ENCODE assay signal across 21 mouse cellular contexts in the genomic region with DNA sequence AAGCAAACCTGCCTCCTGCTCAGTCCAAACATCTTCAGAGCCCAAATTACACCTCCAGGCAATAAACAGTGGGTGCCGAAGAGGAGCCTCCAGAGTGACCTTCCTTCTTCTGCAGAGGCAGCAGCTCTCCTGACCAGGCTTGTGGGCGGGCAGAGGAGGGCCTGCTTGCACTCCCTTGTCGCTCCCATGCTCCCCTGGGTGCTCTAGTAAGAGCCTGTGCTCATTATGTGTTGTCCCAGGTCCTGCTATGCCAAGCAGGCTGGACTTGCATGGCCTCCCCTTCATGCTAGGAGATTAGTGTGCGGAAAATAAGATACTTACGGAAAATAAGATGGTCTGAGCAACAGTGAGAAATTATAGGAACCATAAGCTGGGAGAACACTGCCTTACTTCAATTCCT. TPM values are rescaled to one million over a fixed set of nuclear protein-coding genes. Genes with fewer than 3 reads are reported as not detected.
DNase-seq lines count a peak whose midpoint lies in the region; ATAC-seq and TF ChIP-seq lines count a peak whose summit lies in the region.
"Had no signal": no experiment of that assay in that cellular context is flagged by ENCODE, and none has a peak within 500 bp of the region (broad histone marks: within the 10 kb centered on the region; RNA-seq: fewer than 3 reads in every experiment).

No protein-coding gene starts in this region.

- no peak overlapping the region for H3K4me3 ChIP-seq in midbrain, postnatal 0 days (ENCODE audit: low read depth, low read length)
- H3K4me3 ChIP-seq in midbrain, embryonic 14.5 days (replicated peaks; ENCODE audit: low read depth, low read length), result no peak overlapping the region
- no peak overlapping the region for H3K4me3 ChIP-seq in gastrocnemius, adult 2 months
- H3K4me3 ChIP-seq: embryonic facial prominence, embryonic 13.5 days; forebrain, embryonic 10.5 days; forebrain, embryonic 15.5 days; hindbrain, embryonic 12.5 days; kidney, embryonic 15.5 days; liver, embryonic 12.5 days; neural tube, embryonic 13.5 days had no signal

- ATAC-seq in midbrain, postnatal 0 days (ENCODE audit: low FRiP score), result no peak
- ATAC-seq in midbrain, embryonic 14.5 days (ENCODE audit: low FRiP score, low TSS enrichment), result no peak
- ATAC-seq: liver, embryonic 12.5 days; liver, postnatal 0 days; Patski had no signal

- WGBS in midbrain, postnatal 0 days, result 63% methylated on average over 5 of the region's 5 CpGs
- WGBS in midbrain, embryonic 14.5 days, result 60% methylated on average over 5 of the region's 5 CpGs

- no peaks in the 10 kb centered on the region for H3K36me3 ChIP-seq in midbrain, postnatal 0 days (ENCODE audit: insufficient read depth, low read length)
- H3K36me3 ChIP-seq in midbrain, embryonic 14.5 days (ENCODE audit: control insufficient read depth, insufficient read depth, low read length), result no peaks in the 10 kb centered on the region
- H3K36me3 ChIP-seq: embryonic facial prominence, embryonic 13.5 days; forebrain, embryonic 10.5 days; forebrain, embryonic 15.5 days; hindbrain, embryonic 12.5 days; kidney, embryonic 15.5 days; liver, embryonic 12.5 days; neural tube, embryonic 13.5 days had no signal

- H3K9ac ChIP-seq in midbrain, postnatal 0 days (replicated peaks; ENCODE audit: low read length, poor library complexity, severe bottlenecking), result 0 out of 2 replicates have a peak overlapping the region, but pooled peaks have one; percentile 10
- no peak overlapping the region for H3K9ac ChIP-seq in midbrain, embryonic 14.5 days (replicated peaks; ENCODE audit: low read length)
- H3K9ac ChIP-seq: embryonic facial prominence, embryonic 13.5 days; forebrain, embryonic 15.5 days; hindbrain, embryonic 12.5 days; kidney, embryonic 15.5 days; liver, embryonic 12.5 days; liver, postnatal 0 days; neural tube, embryonic 13.5 days had no signal

- no peaks in the 10 kb centered on the region for H3K4me1 ChIP-seq in midbrain, postnatal 0 days (ENCODE audit: insufficient read depth, low read length)
- H3K4me1 ChIP-seq in midbrain, embryonic 14.5 days (ENCODE audit: control insufficient read depth, insufficient read depth, low read length), result no peaks in the 10 kb centered on the region
- H3K4me1 ChIP-seq: forebrain, embryonic 15.5 days; hindbrain, embryonic 12.5 days; liver, embryonic 12.5 days had no signal

- no peaks in the 10 kb centered on the region for H3K9me3 ChIP-seq in midbrain, postnatal 0 days (ENCODE audit: low read length)
- H3K9me3 ChIP-seq in midbrain, embryonic 14.5 days (ENCODE audit: control insufficient read depth, low read length), result no peaks in the 10 kb centered on the region
- H3K9me3 ChIP-seq: embryonic facial prominence, embryonic 13.5 days; forebrain, embryonic 10.5 days; forebrain, embryonic 15.5 days; hindbrain, embryonic 12.5 days; kidney, embryonic 15.5 days; liver, embryonic 12.5 days; neural tube, embryonic 13.5 days had no signal

- H3K27me3 ChIP-seq in midbrain, postnatal 0 days (ENCODE audit: insufficient read depth, low read length), result no peaks in the 10 kb centered on the region
- H3K27me3 ChIP-seq in midbrain, embryonic 14.5 days (ENCODE audit: control insufficient read depth, insufficient read depth, low read length), result no peaks in the 10 kb centered on the region
- H3K27me3 ChIP-seq: embryonic facial prominence, embryonic 13.5 days; forebrain, embryonic 15.5 days; hindbrain, embryonic 12.5 days; kidney, embryonic 15.5 days; liver, embryonic 12.5 days; neural tube, embryonic 13.5 days; Patski had no signal

- H3K4me2 ChIP-seq in midbrain, postnatal 0 days (ENCODE audit: low read depth, low read length, poor library complexity, severe bottlenecking), result no peak overlapping the region
- H3K4me2 ChIP-seq in midbrain, embryonic 14.5 days (ENCODE audit: low read length), result no peak overlapping the region
- H3K4me2 ChIP-seq: embryonic facial prominence, embryonic 13.5 days; forebrain, embryonic 15.5 days; hindbrain, embryonic 12.5 days; kidney, embryonic 15.5 days; liver, embryonic 12.5 days; midbrain, embryonic 11.5 days; neural tube, embryonic 13.5 days had no signal

- no peak overlapping the region for H3K27ac ChIP-seq in midbrain, postnatal 0 days (ENCODE audit: low read depth, low read length)
- no peak overlapping the region for H3K27ac ChIP-seq in midbrain, embryonic 14.5 days (replicated peaks; ENCODE audit: low read depth, low read length)
- H3K27ac ChIP-seq in gastrocnemius, adult 2 months, result no peak overlapping the region
- H3K27ac ChIP-seq: embryonic facial prominence, embryonic 13.5 days; forebrain, embryonic 10.5 days; forebrain, embryonic 15.5 days; hindbrain, embryonic 12.5 days; kidney, embryonic 15.5 days; liver, embryonic 12.5 days; neural tube, embryonic 13.5 days had no signal

- intact Hi-C loops in gastrocnemius, adult 2 months (cut with DNase I), result loop anchor here (10.0 kb wide), 1 partner anchor 525 kb away; no protein-coding TSS in a partner anchor

- no peak for TF ChIP-seq CTCF in midbrain, postnatal 0 days (IDR thresholded peaks at IDR 0.05)
- TF ChIP-seq CTCF in gastrocnemius, adult 2 months (IDR thresholded peaks at IDR 0.05), result no peak

- peak; percentile 71 for DNase-seq in heart, adult 11 months
- DNase-seq in heart, adult 18-20 months, result no peak
- DNase-seq in midbrain, postnatal 0 days (ENCODE audit: low spot score), result no peak
- DNase-seq in midbrain, embryonic 14.5 days, result no peak
- peak; percentile 62 for DNase-seq in adrenal gland, postnatal 25 days
- DNase-seq in gastrocnemius, adult 2 months, result no peak
- no peak for DNase-seq in spleen, postnatal 36 days (ENCODE audit: low spot score in 2 of 2)
- DNase-seq: cerebellum, adult 18-20 months; cerebellum, postnatal 10 days; liver, postnatal 0 days; lung, postnatal 36 days; right cerebral cortex, postnatal 4 days had no signal

RNA-seq across cellular contexts. Expression of a gene that starts 24.3 kb away (rescaled TPM):
- total RNA-seq in heart, adult 18-20 months (2021), result 10 to 100 TPM; 43.4 to 46.2 TPM
- 51.4 and 51.6 TPM in 2 replicates for total RNA-seq in midbrain, postnatal 0 days (2014; rRNA removed)
- polyA plus RNA-seq in midbrain, postnatal 0 days (2015; fragmentation: Nextera tagmentation; extraction: Ambion mirVana), result 194 and 199 TPM in 2 replicates
- polyA plus RNA-seq in midbrain, embryonic 14.5 days (2014; fragmentation: Nextera tagmentation; extraction: Ambion mirVana), result 246 and 249 TPM in 2 replicates
- 67.1 and 68.5 TPM in 2 replicates for total RNA-seq in adrenal gland, postnatal 25 days (2021)
- total RNA-seq in gastrocnemius, adult 2 months (2021), result 10 to 100 TPM; 46.1 to 51.7 TPM

RNA-seq across cellular contexts. Expression of a gene that starts 24.5 kb away (rescaled TPM):
- total RNA-seq in heart, adult 18-20 months (2021), result 1 to 10 TPM; 3.8 to 4.8 TPM
- total RNA-seq in midbrain, postnatal 0 days (2014; rRNA removed), result 21.6 and 22.0 TPM in 2 replicates
- 29.4 and 31.3 TPM in 2 replicates for polyA plus RNA-seq in midbrain, postnatal 0 days (2015; fragmentation: Nextera tagmentation; extraction: Ambion mirVana)
- 38.0 and 42.6 TPM in 2 replicates for polyA plus RNA-seq in midbrain, embryonic 14.5 days (2014; fragmentation: Nextera tagmentation; extraction: Ambion mirVana)
- 14.0 and 15.4 TPM in 2 replicates for total RNA-seq in adrenal gland, postnatal 25 days (2021)
- 1 to 10 TPM; 2.2 to 2.7 TPM for total RNA-seq in gastrocnemius, adult 2 months (2021)

RNA-seq across cellular contexts. Expression of a gene that starts 57.8 kb away (rescaled TPM):
- total RNA-seq in heart, adult 18-20 months (2021), result 10 to 100 TPM; 27.6 to 30.0 TPM
- 21.3 and 27.0 TPM in 2 replicates for total RNA-seq in midbrain, postnatal 0 days (2014; rRNA removed)
- 13.0 and 13.1 TPM in 2 replicates for polyA plus RNA-seq in midbrain, postnatal 0 days (2015; fragmentation: Nextera tagmentation; extraction: Ambion mirVana)
- polyA plus RNA-seq in midbrain, embryonic 14.5 days (2014; fragmentation: Nextera tagmentation; extraction: Ambion mirVana), result 17.6 and 20.1 TPM in 2 replicates
- total RNA-seq in adrenal gland, postnatal 25 days (2021), result 82.7 and 83.4 TPM in 2 replicates
- 10 to 100 TPM; 12.9 to 20.5 TPM for total RNA-seq in gastrocnemius, adult 2 months (2021)

Comparison
In these comparisons a context has a peak if more than half of its experiments do, and no peak if none do; other contexts are left out.
1. DNase-seq: peak in heart, adult 11 months (single experiment) and adrenal gland, postnatal 25 days (single experiment); none in heart, adult 18-20 months (0 of 2), midbrain, postnatal 0 days (single experiment), midbrain, embryonic 14.5 days (single experiment), gastrocnemius, adult 2 months (single experiment) and spleen, postnatal 36 days (0 of 2).